Mouse (Mus musculus): ENCODE data around the gene Zfp518b. TPM values are rescaled to one million over a fixed set of nuclear protein-coding genes. Genes with fewer than 3 reads are reported as not detected.
A peak's percentile ranks its signal among the peaks of the same experiment; 100 is the strongest.

The Zfp518b gene
- total RNA-seq, 2 experiments from 2014 or later = 5.4 to 8.8 TPM

- DNase-seq = peak; percentile 84
Measured at GRCm38 (mm10) chr5:38632463-38633449, 51.9 kb downstream of the Zfp518b start.

GRCm38 (mm10) chr5:38628023-38628422 lies 56.6 kb downstream of the Zfp518b start:
- DNase-seq = no peak

GRCm38 (mm10) chr5:38626883-38627282 lies 57.7 kb downstream of the Zfp518b start:
- no peak for DNase-seq

GRCm38 (mm10) chr5:38620783-38621182 lies 63.8 kb downstream of the Zfp518b start:
- DNase-seq = peak; percentile 65

GRCm38 (mm10) chr5:38618908-38619307 lies 65.7 kb downstream of the Zfp518b start:
- no peak for DNase-seq

Other genes with a start within 250 kb of the Zfp518b start
- gene Slc2a9, start 181.7 kb downstream of the Zfp518b start, total RNA-seq (2021) = 10 to 100 TPM; 10.6 to 11.1 TPM
- 100 to 1,000 TPM; 118 to 136 TPM for gene Wdr1, start 121.6 kb downstream of the Zfp518b start, total RNA-seq (2021)
- under 1 TPM in 1 of 2 experiments, not detected in 1; 0.39 TPM for gene Clnk, start 192.0 kb upstream of the Zfp518b start, total RNA-seq (2021)